Mouse (Mus musculus): ENCODE data around the gene Chid1.

Gene Chid1

DNA sequence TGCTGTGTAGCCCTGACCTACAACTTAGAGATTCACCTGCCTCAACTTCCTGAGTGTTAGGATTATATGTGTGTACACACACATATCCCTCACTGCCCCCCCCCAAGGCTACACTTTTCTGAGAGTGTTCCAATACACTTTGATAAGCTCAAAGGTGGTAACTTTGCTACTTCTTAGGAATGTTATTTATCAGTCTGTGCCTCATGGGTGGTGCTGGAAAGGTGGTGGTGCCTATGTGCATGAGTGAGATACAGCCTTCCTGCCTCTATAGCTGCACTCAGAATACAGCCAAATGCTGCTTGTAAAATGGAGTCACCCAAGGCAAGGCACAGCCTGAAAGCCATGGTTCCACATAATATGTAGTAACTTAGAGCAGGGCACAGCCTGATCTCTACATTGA lies 19.3 kb upstream of the Chid1 start:
- no peak for DNase-seq (ENCODE audit: low read depth, low spot score)

DNA sequence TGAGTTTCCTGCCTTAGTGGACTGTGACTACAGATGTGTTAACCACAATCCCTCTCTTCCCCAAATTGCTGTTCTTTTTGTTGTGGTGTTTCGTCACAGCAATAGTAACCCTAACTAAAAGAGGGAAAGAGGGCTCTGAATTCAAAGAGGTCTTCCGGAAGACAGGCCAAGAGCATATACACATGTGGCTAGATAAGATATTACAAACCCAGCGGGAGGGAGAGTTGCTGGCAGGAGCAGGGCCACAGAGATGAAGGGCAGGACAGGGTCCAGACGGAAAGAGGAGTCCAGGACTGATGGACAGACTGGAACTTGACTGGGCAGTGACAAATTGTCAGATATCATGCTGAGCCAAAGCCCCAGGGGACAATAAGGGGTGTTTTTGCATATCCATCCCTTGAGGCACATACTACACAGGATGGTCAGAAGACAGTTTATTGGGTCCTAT lies 18.7 kb upstream of the Chid1 start:
- DNase-seq (ENCODE audit: low read depth, low spot score), result no peak

- no peak for DNase-seq (ENCODE audit: low read depth, low spot score)
These were observed 10.8 kb upstream of the Chid1 start for GRCm38 (mm10) chr7:141550464-141550863.

DNA sequence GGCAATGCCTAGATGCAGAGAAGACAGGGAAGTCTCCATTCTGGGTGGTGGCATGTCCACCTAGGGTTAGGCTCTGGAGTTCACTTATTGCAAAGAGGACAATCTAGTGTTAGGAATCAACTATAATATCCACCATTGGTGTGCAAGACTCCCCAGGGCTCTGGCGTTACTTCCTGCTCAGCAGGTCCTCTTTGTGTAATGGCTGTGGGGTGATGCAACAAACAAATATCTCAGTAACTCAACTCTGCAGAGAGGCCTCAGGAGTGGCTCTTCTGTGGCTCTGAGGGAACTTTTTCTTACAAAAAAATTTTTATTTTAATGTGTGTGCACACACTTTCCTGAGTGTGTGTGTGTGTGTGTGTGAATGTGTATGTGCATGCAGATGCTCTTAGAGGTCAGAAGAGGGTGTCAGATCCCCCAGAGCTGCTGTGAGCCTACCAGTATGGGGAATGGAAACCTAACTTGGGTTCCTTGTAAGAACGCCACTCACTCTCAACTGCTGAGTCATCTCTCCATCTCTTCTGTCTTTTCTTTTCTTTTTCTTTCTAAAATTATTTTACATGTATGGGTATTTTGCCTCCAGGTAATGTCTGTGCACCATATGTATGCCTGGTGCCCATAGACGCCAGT lies 9.9 kb upstream of the Chid1 start:
- DNase-seq (ENCODE audit: low read depth, low spot score), result no peak

DNA sequence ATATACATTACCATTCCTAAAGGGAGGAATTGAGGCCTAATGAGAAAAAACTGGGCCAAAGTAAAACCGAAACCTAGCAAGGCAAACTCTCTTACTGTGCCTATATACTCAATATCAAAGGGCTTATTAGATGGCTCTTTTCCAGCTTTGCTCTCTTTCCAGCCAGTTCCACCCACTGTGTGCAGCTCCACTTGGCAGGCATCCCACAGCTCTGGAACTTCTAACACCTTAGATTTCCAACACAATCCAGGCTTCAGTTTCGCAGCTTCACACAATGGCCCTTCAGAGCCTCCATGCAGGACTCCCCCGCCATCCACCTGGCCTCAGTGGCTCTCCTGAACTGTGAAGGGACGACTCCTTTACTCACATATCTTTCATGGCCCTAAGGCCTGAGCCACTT lies 5.0 kb upstream of the Chid1 start:
- no peak for DNase-seq (ENCODE audit: low read depth, low spot score)

- no peak for DNase-seq (ENCODE audit: low read depth, low spot score)
These were observed 2.9 kb upstream of the Chid1 start for GRCm38 (mm10) chr7:141542588-141542987.

GRCm38 (mm10) chr7:141541681-141542080 lies 2.0 kb upstream of the Chid1 start:
- DNase-seq (ENCODE audit: low read depth, low spot score), result no peak

DNA sequence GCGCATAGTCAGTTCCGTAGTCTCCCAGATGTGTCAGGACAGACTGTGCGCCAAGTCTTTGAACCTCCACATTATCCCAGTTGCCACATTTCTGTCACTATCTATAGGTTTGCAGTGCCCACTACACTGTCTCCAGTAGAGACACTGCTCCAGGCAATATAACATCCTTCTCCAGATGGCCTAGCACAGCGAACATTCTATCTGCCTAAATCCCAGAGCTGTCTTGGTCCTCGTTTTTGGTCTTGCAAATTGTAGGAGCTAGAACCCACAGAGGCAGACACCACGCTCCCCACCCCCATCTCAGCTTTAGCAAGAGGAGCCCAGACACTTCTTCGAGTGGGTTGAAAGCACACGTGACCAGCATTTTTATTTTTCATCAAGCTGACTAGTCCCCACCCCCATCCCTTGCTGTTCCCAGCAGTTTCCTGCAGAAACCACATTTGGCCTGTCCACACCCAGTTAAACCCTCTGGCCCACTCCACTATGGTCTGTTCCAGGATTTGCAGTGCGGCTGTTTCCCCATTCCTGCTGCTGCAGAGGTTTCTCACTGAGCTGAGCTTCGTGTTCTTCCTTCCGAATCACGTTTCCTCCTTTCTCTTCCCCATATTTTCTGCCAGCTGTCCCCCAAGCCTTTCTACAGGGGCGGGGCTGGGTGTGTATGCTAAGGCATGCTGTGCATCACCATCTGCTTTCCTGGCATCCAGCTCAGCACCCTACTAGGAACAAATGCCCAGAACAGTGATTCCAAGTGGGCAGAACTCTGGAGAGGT lies 840 bp upstream of the Chid1 start:
- peak; percentile 32 for DNase-seq (ENCODE audit: low read depth, low spot score)

DNA sequence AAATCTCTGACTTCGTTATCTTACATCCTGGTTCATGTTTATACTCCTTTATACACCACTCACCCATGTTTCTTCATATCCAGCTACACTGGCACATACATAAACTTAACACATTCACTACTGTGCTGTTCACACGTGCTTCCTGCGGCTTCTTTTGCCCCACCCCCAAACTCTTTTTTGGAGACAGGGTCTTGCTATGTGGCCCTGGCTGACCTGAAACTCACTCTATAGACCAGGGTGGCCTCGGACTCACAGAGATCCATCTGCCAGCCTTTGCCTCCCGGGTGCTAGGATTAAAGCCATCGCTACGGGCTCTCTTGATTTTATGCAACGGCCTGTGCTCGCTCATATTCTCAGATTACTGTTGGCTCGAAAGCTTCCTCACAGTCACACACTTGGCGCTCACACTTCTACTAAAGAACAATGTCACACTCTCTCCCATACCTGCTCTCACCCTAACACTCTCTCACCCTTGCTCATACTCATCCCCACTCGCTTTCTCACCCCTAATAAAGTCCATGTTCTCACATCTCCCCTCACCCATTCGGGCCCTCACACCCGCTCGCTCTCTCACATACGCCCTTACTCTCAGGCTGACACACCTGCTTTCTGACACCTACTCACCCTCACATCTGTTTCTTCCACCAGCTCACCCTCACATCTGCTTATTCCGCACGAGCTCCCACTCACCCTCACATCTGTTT lies 653 bp downstream of the Chid1 start:
- DNase-seq (ENCODE audit: low read depth, low spot score), result no peak

DNA sequence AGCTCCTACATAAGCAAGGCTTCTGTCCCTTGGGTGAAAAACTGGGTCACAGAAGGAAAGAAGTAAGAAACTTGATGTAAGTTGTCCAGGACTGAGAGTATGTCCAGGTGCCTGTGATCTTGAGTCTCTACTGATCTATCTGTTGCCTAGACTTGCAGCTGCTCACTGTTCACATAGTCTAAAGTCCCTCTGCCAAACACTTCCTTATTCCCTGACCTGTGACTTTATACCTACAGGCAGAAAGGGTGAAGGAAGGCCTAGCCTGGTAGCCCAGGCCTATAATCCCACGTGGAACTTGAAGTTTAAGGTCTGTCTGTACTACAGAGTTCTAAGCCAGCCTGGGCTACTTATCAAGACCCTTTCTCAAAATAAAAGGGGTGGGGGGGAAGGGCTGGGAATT lies 4.1 kb downstream of the Chid1 start:
- no peak for DNase-seq (ENCODE audit: low read depth, low spot score)

- DNase-seq (ENCODE audit: low read depth, low spot score), result no peak
These were observed 14.1 kb downstream of the Chid1 start for GRCm38 (mm10) chr7:141525580-141525925.

GRCm38 (mm10) chr7:141524760-141525579 lies 14.7 kb downstream of the Chid1 start:
- peak; percentile 79 for DNase-seq (ENCODE audit: low read depth, low spot score)

DNA sequence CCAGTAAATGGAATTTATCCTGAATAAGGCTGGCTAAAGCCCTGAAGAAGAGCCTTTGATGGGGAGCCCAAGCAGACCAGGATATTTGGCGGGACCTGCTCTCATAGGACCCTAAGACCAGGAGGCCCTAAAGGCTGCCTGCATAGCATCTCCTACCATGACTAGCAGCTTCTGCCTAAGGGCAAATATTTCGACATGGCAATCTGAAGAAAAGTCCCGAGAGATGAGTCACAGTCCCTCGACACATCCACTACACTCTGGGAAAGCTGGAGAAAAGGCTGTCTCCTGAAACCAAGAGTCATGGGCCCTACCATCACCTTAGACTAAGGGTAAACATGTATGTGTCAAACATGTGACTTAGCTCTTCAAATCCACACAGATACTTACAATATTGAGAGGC lies 15.4 kb downstream of the Chid1 start:
- DNase-seq (ENCODE audit: low read depth, low spot score), result no peak

DNA sequence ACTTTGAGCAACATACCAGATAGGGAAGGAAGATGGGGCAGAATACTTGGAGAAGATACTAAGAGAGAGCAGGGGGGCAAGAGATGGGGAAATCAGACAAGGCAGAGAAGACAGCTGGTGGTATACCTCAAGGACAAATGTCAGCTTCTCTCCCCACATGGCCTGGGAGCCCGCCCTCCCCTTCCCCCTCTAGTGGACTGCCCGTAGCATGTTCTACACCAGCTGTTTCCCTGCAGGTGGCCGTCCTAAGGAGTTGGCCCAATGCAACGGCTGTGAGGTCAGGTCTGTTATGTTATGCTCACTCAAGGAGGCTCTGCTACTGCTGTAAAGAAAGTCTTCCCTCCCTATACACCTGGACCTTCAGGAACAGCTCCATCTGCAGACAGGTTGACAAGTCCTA lies 16.6 kb downstream of the Chid1 start:
- no peak for DNase-seq (ENCODE audit: low read depth, low spot score)

DNA sequence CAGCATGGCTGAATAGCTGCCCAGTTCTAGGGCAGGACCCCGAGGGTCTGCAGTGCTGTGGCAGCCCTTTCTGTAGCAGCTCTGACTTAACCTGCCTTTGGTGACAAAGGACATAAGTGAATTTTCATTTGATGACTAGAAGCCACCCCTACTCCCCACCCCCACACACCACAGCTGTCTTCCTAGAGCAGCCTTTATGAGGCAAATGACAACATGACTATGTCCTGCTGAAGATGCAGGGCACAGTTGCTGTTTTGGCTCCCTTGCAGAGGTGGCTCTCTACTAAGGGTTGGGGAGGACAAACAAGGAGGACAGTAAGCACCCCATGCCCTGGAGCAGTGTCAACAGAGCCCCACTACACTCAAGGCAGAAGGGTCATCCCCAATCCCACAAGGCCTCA lies 19.9 kb downstream of the Chid1 start:
- DNase-seq (ENCODE audit: low read depth, low spot score), result no peak

DNA sequence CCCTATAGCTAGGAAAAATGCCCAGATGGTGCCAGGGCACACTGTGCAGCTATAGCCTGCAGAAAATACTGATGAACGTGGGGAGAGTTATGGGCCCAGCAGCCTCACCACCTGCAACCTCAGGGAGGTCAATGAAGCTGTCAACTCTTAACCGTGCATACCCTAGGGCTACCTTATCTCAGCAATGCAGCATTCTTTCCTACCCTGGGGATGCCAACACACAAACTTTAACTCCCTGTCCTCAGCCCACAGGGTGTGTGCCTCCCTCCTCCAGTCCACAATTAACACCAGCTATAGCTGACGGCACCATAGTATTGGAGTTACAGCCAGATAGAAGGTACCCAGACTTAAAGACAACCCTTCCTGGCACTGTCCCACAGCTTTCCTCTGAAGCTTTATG lies 20.7 kb downstream of the Chid1 start:
- no peak for DNase-seq (ENCODE audit: low read depth, low spot score)

DNA sequence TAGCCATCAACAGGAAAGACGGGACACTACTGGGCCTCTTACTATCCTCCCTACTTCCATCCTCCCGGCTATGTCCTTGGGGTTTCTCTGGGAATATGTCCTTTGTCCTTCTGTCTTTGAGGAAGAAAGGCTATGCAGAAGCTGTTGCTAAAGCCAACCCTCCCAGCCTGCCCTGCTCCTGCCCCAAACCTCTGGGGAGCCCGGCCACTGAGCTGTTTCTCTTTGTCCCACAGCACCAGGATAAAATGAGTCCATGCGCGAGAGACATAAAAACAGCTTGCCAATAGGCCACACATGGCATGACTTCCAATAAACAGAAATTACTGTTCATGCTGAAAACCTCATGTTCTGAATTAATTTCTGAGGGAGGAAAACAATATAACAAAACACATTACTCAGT lies 21.4 kb downstream of the Chid1 start:
- DNase-seq (ENCODE audit: low read depth, low spot score), result no peak

DNA sequence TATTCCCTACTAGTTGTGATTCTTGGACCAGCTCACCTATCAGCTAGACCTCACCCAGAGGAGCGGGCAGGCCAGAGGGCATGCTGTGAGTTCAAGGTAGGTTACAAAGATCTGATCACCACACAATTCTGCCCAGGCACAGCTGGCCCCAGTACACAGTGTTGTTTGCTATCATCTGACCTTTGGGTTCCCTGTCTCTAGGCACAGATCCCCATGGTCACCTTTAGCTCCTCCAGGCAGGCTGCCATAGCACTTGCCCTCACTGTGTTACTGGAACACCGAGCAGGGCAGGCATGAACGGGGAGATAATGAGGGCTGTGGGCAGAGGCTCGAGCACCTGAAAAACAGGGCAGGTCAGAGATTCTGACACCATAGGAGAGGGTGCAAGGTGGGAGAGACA lies 22.0 kb downstream of the Chid1 start:
- no peak for DNase-seq (ENCODE audit: low read depth, low spot score)

- DNase-seq (ENCODE audit: low read depth, low spot score), result no peak
These were observed 28.9 kb downstream of the Chid1 start for GRCm38 (mm10) chr7:141510681-141511191.

DNA sequence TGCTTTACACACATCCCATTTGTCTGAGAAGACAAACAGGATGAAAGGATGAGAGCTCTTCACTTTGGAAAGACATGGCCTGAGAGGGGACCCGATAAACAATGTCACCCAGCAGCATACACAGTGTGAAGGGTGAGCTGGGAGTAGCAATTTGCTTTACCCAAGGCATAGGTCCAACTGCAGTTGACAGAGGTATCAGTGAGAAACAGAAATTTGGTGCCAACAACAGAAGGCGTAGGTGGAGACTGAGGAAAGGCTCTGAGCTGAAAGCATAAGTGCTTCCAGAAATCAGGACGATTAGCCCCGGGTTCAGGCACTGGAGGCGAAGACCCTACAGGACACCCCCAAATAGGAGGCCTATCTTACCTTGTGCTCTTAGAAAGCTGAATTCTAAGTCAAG lies 29.5 kb downstream of the Chid1 start:
- DNase-seq (ENCODE audit: low read depth, low spot score), result no peak

DNA sequence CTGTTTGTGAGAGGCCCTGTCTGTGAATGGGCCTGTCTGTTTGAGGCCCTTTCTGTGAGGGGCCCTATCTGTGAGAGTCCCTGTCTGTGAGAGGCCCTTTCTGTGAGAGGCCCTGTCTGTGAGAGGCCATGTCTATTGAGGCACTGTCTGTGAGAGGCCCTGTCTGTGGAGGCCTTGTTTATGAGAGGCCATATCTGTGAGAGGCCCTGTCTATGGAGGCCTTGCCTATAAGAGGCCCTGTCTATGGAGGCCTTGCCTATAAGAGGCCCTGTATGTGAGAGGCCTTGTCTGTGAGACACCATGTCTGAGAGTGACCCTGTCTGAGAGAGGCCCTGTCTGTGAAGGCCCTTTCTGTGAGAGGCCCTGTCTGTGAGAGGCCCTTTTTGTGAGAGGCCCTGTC lies 31.5 kb downstream of the Chid1 start:
- no peak for DNase-seq (ENCODE audit: low read depth, low spot score)

DNA sequence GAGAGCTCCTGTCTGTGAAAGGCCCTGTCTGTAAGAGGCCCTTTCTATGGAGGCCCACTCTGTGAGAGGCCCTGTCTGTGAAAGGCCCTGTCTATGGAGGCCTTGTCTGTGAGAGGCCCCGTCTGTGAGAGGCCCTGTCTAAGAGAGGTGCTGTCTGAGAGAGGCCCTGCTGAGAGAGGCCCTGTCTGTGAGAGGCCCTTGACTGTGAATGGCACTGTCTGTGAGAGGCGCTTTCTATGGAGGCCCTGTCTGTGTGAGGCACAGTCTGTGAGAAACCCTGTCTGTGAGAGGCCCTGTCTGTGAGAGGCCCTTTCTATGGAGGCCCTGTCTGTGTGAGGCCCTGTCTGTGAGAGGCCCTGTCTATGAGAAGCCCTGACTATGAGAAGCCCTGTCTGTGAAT lies 33.4 kb downstream of the Chid1 start:
- DNase-seq (ENCODE audit: low read depth, low spot score), result no peak
